Mouse (Mus musculus) bone marrow macrophage, adult 2 months (primary cell): ENCODE measurements at regions not wholly inside any gene's neighbourhood (a gene's known extent, or its start where the extent isn't known, plus 50 kb on each side); places are given as distances from the start of the nearest gene placed in this dataset.

Experiments
- CTCF ChIP-seq: IDR thresholded peaks from 2 replicates; pipeline ENCODE4 v1.5.1; 2012; ENCODE audit warnings: low read depth, mild to moderate bottlenecking, low read length, moderate library complexity
- POLR2A ChIP-seq: IDR thresholded peaks from 2 replicates; pipeline ENCODE4 v1.6.1; 2012; ENCODE audit warnings: mild to moderate bottlenecking, low read depth, low read length, borderline replicate concordance

GRCm38 (mm10) chr12:78097692-78098091 is 96.3 kb upstream of the Gm6657 start:
- TF ChIP-seq POLR2A (no peak), CTCF (no peak)
